Mouse (Mus musculus) urinary bladder, postnatal 14 days (tissue): Measurements from ENCODE around the gene C87436.
A peak's percentile ranks its signal among the peaks of the same experiment; 100 is the strongest.
"Not testable (repeated sequence)": the region's sequence is repeated elsewhere in the genome, so short reads cannot be mapped to it uniquely, and the experiment has no call there.

Experiments
- DNase-seq: peaks from one replicate; pipeline ENCODE4 v3.0.0; 2021; ENCODE audit warnings: low spot score

C87436 gene

DNA sequence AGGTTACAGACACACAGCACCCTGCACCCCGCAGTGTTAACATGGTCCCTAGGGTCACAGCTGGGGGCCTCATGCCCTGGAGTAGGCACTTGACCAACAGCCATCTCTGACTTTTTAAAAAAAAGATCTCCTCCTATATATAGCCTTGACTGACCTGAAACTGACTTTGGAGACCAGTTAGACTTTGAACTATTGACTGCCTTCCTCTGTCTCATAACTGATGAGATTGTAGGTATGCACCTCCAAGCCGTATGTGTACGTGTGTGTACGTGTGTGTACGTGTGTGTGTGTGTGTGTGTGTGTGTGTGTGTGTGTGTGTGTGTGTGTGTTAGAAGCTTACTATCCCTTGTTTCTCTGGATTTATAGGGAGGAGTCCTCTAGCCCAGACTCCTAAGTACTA is 43.7 kb downstream of the C87436 start:
- no peak for DNase-seq

GRCm38 (mm10) chr6:86485943-86486640 is 47.9 kb downstream of the C87436 start:
- no peak for DNase-seq

- DNase-seq: peak; percentile 86
Observed at GRCm38 (mm10) chr6:86487358-86488148, 49.4 kb downstream of the C87436 start.

DNA sequence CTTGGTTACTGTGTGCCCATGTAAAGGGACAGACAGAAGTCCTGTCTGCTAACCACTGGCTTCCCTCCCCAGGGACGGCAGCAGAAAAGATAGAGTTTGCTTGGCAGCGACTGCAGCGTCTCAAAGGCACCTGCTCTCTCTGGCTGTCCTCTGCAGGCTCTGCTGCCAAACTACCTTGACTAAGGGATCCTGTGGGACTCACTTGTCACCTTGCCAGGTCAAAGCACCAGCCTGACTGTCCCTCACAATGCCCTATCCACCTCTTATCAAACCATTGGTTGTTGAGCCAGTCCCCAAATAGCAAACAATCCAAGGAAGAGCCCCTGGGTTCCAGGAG is 49.9 kb downstream of the C87436 start:
- no peak for DNase-seq

GRCm38 (mm10) chr6:86489945-86490344 is 51.8 kb downstream of the C87436 start:
- DNase-seq: no peak

- DNase-seq: not testable (repeated sequence)
Observed at GRCm38 (mm10) chr6:86490413-86490812, 52.2 kb downstream of the C87436 start.

GRCm38 (mm10) chr6:86493469-86494263 is 55.5 kb downstream of the C87436 start:
- DNase-seq: no peak

GRCm38 (mm10) chr6:86494767-86495166 is 56.6 kb downstream of the C87436 start:
- DNase-seq: no peak

DNA sequence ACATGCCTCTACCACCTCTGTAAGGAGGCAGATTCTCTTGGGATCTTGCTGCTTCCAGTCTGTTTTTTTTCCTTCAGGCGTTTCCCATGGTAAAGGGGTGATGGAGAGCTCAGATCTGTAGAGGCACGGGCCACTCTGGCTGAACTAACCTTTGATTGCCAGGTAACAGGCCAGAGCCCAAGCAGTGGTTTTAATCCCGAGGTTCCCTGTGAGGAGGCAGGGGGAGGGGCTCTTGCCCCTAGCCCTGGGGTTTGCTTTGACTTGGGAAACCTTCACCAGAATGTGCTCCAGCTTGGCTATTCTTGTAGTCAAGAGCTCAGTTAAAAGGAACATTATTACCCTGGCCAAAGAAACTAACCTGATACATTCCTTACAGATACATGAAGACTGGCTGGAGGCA is 57.5 kb downstream of the C87436 start:
- DNase-seq: no peak

DNA sequence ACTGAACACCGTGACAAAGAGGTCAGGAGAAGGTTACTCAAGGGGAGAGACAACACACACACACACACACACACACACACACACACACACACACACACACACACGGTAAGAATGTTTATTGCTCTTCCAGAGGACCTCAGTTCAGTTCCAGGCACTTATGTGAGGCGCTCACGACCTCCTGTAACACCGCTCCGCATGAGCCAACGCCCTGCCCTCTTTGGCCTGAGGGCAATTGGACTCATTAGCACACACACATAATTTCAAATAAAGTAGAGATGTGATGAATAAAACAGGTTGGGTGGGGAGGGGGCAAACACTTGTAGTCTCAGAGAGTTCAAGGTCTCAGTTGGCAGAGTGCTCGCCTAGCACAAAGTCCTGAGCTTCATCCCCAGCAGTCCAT is 58.0 kb downstream of the C87436 start:
- DNase-seq: no peak

DNA sequence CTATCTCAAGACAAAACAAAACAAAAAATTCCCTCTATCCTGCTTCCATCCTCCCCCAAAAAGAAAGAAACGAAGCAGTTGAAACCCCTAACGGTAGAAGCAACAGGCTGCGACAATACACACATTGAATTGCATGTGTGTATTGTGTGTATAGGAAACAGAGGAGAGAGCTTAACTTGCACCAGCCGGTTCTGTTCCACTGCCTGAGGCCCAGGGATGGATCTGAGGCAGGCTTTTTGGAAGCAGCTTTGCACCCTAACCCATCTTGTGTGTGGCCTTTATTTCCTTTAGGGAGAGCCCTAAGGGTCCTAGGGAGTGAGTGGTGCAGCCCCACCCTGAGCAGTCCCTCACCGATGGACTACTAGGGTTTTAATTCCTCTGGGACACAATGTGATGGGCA is 58.4 kb downstream of the C87436 start:
- no peak for DNase-seq

DNA sequence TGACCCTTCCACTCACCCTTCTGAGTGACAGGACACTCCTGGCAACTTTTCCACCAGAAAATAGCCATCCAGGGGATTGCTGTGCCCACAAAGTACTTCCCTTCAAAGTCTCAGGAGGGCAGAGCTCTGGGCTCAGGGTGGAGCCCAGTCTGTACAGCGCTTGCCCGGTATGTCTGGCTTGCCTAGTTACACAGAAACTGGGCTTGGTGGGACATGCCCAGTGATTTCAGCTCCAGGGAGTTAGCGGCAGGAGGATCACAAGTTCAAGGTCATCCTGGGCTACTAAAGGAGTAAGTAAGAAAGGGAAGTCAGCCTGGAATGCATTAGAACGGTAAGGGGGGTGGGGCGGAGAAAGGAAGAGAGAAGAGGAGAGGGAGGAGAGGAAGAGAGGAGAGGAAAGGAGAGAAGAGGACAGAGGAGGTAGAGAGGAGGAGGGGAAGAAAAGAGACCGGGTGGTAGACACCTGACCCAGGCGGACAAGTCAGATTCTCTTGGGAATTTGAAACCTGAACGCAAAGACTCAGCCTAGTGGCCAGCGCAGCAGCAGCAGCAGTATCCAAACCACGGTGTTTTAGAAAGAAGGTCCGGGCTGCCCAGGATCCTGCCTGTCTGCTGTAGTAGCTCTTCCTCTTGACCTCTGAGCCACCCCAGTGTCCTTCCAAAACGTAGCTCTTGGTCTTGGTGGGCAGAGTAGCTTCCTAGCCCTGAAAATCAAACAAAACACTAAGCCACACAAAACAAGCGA is 59.1 kb downstream of the C87436 start:
- DNase-seq: peak; percentile 60

GRCm38 (mm10) chr6:86497942-86498732 is 60.0 kb downstream of the C87436 start:
- DNase-seq: no peak

DNA sequence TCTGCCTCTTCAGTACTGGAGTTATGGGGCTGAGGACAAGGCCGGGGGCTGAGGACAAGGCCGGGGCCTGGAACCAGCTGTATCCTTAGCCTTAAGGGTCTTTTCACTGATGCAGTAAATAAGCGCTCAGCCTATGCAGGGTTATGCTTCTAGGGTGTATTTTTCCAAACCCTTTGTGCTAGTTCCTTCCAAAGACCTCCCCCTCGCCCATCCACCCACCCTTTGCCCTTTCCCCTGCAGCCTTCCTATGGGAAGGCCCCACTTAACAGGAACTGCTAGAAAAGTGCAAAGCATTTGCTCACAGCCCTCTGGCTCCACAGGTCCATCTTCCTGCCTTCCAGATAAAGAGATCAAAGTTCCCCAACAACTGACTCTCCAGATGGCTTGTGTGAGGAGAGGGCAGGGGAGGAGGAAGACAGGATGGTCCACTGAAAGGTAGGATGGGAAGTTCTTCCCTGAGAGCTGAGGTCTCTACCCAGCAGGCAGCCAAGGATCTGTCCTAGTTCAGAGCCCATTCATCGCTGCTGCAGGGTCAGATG is 61.5 kb downstream of the C87436 start:
- DNase-seq: no peak

GRCm38 (mm10) chr6:86503513-86503912 is 65.3 kb downstream of the C87436 start:
- no peak for DNase-seq

DNA sequence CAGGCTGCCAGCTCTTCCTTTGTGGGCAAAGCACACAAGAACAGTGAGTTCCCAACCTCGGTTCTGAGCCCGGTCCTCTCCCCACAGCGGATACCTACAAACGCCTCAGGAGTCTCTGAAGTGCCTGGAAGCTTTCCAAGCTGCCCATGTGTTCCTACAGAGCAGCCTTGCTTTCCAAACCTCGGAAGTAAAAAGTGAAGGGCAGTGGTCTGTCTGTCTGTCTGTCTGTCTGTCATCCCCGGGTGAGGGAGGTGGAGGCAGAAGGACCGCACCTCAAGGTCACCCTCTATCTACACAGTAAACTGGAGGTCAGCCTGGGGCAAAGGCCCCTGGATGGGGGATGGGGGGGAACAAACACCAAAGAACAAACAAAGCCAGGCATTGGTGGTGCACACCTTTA is 67.5 kb downstream of the C87436 start:
- DNase-seq: no peak

DNA sequence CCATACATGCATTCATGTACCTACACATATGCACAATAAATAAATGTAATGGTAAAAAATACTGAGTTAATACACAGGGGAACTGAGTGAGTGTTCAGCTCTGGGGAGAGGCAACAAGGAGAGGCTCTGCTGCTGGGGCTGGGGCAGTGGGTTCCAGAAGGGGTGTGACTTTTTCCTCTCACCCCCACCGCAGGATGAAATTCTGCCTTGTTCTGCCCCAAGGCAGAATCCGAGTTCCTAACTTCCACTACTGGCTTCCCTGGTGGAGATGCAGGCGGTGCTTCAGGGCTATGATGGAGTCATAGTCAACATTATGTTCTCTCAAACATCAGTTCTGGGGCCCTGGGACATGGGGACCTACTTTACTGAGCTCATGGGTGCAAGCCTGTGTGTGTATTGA is 68.1 kb downstream of the C87436 start:
- no peak for DNase-seq

DNA sequence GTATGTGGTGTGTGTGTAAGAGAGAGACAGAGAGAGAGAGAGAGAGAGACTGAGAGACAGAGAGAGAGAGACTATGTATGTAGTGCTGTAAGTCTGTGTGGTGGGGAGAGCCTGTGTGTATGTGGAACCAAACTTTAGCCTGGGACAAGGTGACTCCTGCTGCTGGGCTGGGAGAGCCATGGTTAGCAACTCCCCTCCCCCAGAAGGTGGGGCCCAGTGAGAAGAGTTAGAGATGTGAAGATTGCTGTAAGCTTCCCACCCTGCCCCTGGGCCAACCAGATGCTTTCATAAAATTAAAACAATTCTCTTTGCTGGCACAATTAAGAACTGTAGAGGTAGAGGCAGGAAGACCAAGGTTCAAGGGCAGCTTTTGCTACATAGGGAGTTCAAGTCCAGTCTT is 68.9 kb downstream of the C87436 start:
- no peak for DNase-seq

DNA sequence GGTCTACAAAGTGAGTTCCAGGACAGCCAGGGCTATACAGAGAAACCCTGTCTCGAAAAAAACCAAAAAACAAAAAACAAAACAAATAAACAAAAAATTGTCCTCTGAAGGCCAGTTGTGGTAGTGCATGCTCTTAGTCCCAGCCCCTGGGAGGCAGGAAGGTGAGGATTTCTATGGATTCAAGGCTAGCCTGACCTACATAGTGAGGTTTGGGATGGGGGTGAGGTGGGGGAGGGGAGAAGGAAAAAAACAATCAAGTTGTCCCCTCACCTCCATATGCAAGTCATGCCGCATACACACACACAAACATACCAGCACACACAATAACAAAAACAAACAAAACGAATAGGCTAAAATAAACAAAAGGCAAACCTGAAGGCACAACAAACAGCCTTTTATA is 70.6 kb downstream of the C87436 start:
- DNase-seq: no peak

- no peak for DNase-seq
Observed at GRCm38 (mm10) chr6:86509194-86509865, 71.2 kb downstream of the C87436 start.

DNA sequence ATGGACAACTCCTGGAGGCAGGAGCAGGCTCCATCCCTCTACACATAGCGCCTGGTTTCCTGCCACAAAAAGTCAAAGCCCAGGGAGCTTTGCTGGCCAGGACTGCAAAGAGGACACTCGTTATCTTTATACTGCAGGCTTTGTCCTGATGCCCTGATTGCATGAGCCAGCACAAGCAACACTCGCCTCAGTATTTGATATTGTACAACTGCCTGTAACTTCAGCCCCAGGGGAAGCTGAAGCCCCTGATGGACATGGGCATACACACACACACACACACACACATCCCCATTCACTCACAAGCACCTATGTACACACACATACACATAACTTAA is 71.7 kb downstream of the C87436 start:
- no peak for DNase-seq
